ENCODE assay signal across 22 mouse cellular contexts in the genomic region with DNA sequence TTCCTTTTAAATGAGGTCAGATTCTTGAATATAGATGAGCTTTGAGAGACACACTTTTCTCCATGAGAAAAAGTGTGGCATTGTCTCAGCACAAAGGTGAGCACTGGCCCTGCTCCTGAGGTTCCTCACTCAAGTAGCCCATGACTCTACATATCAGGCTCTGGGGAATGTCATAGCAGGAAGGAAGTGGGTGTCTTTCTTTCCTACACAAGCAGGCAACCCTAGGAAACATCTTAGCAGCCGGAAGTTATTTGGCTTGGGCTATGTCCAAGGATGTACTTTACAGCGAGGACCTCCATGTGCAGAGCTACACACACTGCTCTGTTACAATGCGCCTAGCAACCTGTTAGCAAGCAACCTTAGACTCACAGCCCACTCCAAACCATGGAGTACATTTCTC.
DNase-seq lines count a peak whose midpoint lies in the region; ATAC-seq and TF ChIP-seq lines count a peak whose summit lies in the region.
"Had no signal": no experiment of that assay in that cellular context is flagged by ENCODE, and none has a peak within 500 bp of the region (broad histone marks: within the 10 kb centered on the region; RNA-seq: fewer than 3 reads in every experiment).

No protein-coding gene starts in this region.

- no peak for DNase-seq in forebrain, postnatal 0 days
- no peak for DNase-seq in heart, embryonic 10.5 days (ENCODE audit: low spot score)
- DNase-seq in kidney, postnatal 14 days: peak; percentile 1
- no peak for DNase-seq in lung, postnatal 0 days (ENCODE audit: low spot score)
- DNase-seq in lung, postnatal 10 days: no peak
- DNase-seq: adrenal gland, postnatal 14 days; cerebellum, adult 11-12 months; cerebellum, adult 9-10 months; cerebellum, postnatal 25 days; gastrocnemius, postnatal 36 days; heart, adult 18-20 months; heart, postnatal 36 days; kidney, adult 18-20 months had no signal

- H3K4me1 ChIP-seq in forebrain, postnatal 0 days (ENCODE audit: insufficient read depth): peaks cover 4% of the 10 kb centered on the region; the same call in 1 of the 2 replicates
- H3K4me1 ChIP-seq in forebrain, embryonic 13.5 days: peaks cover 15% of the 10 kb centered on the region
- 0 out of 4 replicates have a peak, but pooled peaks cover 0 to 2% of the 10 kb centered on the region in 2 experiments for H3K4me1 ChIP-seq in heart, embryonic 14.5 days (ENCODE audit: control insufficient read depth in 2 of 2, insufficient read depth in 2 of 2, low read length in 2 of 2)
- peaks cover 10% of the 10 kb centered on the region; the same call in 1 of the 2 replicates for H3K4me1 ChIP-seq in heart, embryonic 10.5 days
- H3K4me1 ChIP-seq in kidney, embryonic 14.5 days (ENCODE audit: control insufficient read depth, insufficient read depth, low read length): no peaks in the 10 kb centered on the region
- no peaks in the 10 kb centered on the region for H3K4me1 ChIP-seq in lung, postnatal 0 days (ENCODE audit: insufficient read depth, low read depth, low read length)
- H3K4me1 ChIP-seq: heart, embryonic 15.5 days; hindbrain, embryonic 15.5 days had no signal

- ATAC-seq in forebrain, postnatal 0 days: peak; percentile 21
- no peak for ATAC-seq in forebrain, embryonic 13.5 days
- ATAC-seq in heart, embryonic 14.5 days (ENCODE audit: insufficient number of reproducible peaks, insufficient read depth, low FRiP score, low read depth): peak; percentile 47; the same call in 1 of the 2 replicates
- ATAC-seq in kidney, embryonic 14.5 days (ENCODE audit: low FRiP score, low TSS enrichment): no peak
- peak; percentile 21; the same call in 1 of the 2 replicates for ATAC-seq in lung, postnatal 0 days
- ATAC-seq: activated CD4-positive, CD25-positive, alpha-beta regulatory T cell, adult 4 months; Patski had no signal

- H3K4me2 ChIP-seq in forebrain, postnatal 0 days (ENCODE audit: low read depth): no peak overlapping the region
- H3K4me2 ChIP-seq in forebrain, embryonic 13.5 days: no peak overlapping the region
- H3K4me2 ChIP-seq in heart, embryonic 14.5 days (ENCODE audit: low read length): no peak overlapping the region
- no peak overlapping the region for H3K4me2 ChIP-seq in kidney, embryonic 14.5 days (replicated peaks; ENCODE audit: low read depth, low read length)
- H3K4me2 ChIP-seq in lung, postnatal 0 days (replicated peaks; ENCODE audit: low read depth, low read length): no peak overlapping the region
- H3K4me2 ChIP-seq: embryonic facial prominence, embryonic 12.5 days; heart, embryonic 15.5 days; hindbrain, embryonic 15.5 days had no signal

- H3K9ac ChIP-seq in forebrain, postnatal 0 days: no peak overlapping the region
- H3K9ac ChIP-seq in forebrain, embryonic 13.5 days: no peak overlapping the region
- no peak overlapping the region for H3K9ac ChIP-seq in heart, embryonic 14.5 days (ENCODE audit: low read length)
- H3K9ac ChIP-seq in kidney, embryonic 14.5 days (ENCODE audit: low read depth, low read length): no peak overlapping the region
- H3K9ac ChIP-seq in lung, postnatal 0 days (replicated peaks; ENCODE audit: low read depth): no peak overlapping the region
- H3K9ac ChIP-seq: embryonic facial prominence, embryonic 12.5 days; heart, embryonic 15.5 days; hindbrain, embryonic 15.5 days had no signal

- no peak for TF ChIP-seq CTCF in forebrain, postnatal 0 days (IDR thresholded peaks at IDR 0.05; ENCODE audit: low read depth)
- no peak for TF ChIP-seq CTCF in lung, postnatal 0 days (IDR thresholded peaks at IDR 0.05)

- no peaks in the 10 kb centered on the region for H3K9me3 ChIP-seq in forebrain, postnatal 0 days (ENCODE audit: low read length)
- H3K9me3 ChIP-seq in forebrain, embryonic 13.5 days (replicated peaks): no peaks in the 10 kb centered on the region
- no peaks in the 10 kb centered on the region for H3K9me3 ChIP-seq in heart, embryonic 14.5 days (ENCODE audit: control insufficient read depth, low read length)
- no peaks in the 10 kb centered on the region for H3K9me3 ChIP-seq in heart, embryonic 10.5 days
- H3K9me3 ChIP-seq in kidney, embryonic 14.5 days (ENCODE audit: control insufficient read depth, low read length): no peaks in the 10 kb centered on the region
- H3K9me3 ChIP-seq in lung, postnatal 0 days (ENCODE audit: low read length): no peaks in the 10 kb centered on the region
- H3K9me3 ChIP-seq: embryonic facial prominence, embryonic 12.5 days; heart, embryonic 15.5 days; hindbrain, embryonic 15.5 days had no signal

- no peaks in the 10 kb centered on the region for H3K27me3 ChIP-seq in forebrain, postnatal 0 days (ENCODE audit: insufficient read depth, low read length)
- no peaks in the 10 kb centered on the region for H3K27me3 ChIP-seq in forebrain, embryonic 13.5 days
- no peaks in the 10 kb centered on the region for H3K27me3 ChIP-seq in heart, embryonic 14.5 days (ENCODE audit: control insufficient read depth, insufficient read depth, low read length)
- no peaks in the 10 kb centered on the region for H3K27me3 ChIP-seq in heart, embryonic 10.5 days (ENCODE audit: insufficient read depth, poor library complexity, severe bottlenecking)
- no peaks in the 10 kb centered on the region for H3K27me3 ChIP-seq in kidney, embryonic 14.5 days (ENCODE audit: control insufficient read depth, insufficient read depth, low read length)
- H3K27me3 ChIP-seq in lung, postnatal 0 days (replicated peaks; ENCODE audit: insufficient read depth, low read length): no peaks in the 10 kb centered on the region
- H3K27me3 ChIP-seq: CH12.LX; embryonic facial prominence, embryonic 12.5 days; heart, embryonic 15.5 days; hindbrain, embryonic 15.5 days; Patski had no signal

- 0 out of 2 replicates have a peak overlapping the region, but pooled peaks have one; percentile 50 for H3K27ac ChIP-seq in forebrain, postnatal 0 days (ENCODE audit: low read depth, low read length)
- H3K27ac ChIP-seq in forebrain, embryonic 13.5 days: no peak overlapping the region
- H3K27ac ChIP-seq in heart, embryonic 14.5 days (replicated peaks in 1 of 2; ENCODE audit: control insufficient read depth in 1 of 2, insufficient read depth in 1 of 2, low read depth in 2 of 2, low read length in 2 of 2): no peak overlapping the region
- no peak overlapping the region for H3K27ac ChIP-seq in heart, embryonic 10.5 days
- no peak overlapping the region for H3K27ac ChIP-seq in kidney, embryonic 14.5 days (ENCODE audit: low read depth, low read length)
- H3K27ac ChIP-seq in lung, postnatal 0 days (ENCODE audit: low read length): no peak overlapping the region
- H3K27ac ChIP-seq: embryonic facial prominence, embryonic 12.5 days; heart, embryonic 15.5 days; hindbrain, embryonic 15.5 days had no signal

- no peak for TF ChIP-seq EP300 in lung, postnatal 0 days (IDR thresholded peaks at IDR 0.05)

- H3K36me3 ChIP-seq in forebrain, postnatal 0 days (ENCODE audit: insufficient read depth): no peaks in the 10 kb centered on the region
- H3K36me3 ChIP-seq in forebrain, embryonic 13.5 days (ENCODE audit: poor library complexity, severe bottlenecking): no peaks in the 10 kb centered on the region
- H3K36me3 ChIP-seq in heart, embryonic 14.5 days (ENCODE audit: control insufficient read depth, insufficient read depth, low read length): no peaks in the 10 kb centered on the region
- no peaks in the 10 kb centered on the region for H3K36me3 ChIP-seq in heart, embryonic 10.5 days
- H3K36me3 ChIP-seq in kidney, embryonic 14.5 days (ENCODE audit: control insufficient read depth, insufficient read depth, low read length): no peaks in the 10 kb centered on the region
- no peaks in the 10 kb centered on the region for H3K36me3 ChIP-seq in lung, postnatal 0 days (ENCODE audit: insufficient read depth, low read length)
- H3K36me3 ChIP-seq: embryonic facial prominence, embryonic 12.5 days; heart, embryonic 15.5 days; hindbrain, embryonic 15.5 days had no signal

- no peak overlapping the region for H3K4me3 ChIP-seq in forebrain, postnatal 0 days (ENCODE audit: low read depth, low read length)
- H3K4me3 ChIP-seq in forebrain, embryonic 13.5 days: no peak overlapping the region
- no peak overlapping the region for H3K4me3 ChIP-seq in heart, embryonic 14.5 days (ENCODE audit: control insufficient read depth in 1 of 2, insufficient read depth in 1 of 2, low read depth in 1 of 2, low read length in 2 of 2)
- H3K4me3 ChIP-seq in heart, embryonic 10.5 days: no peak overlapping the region
- no peak overlapping the region for H3K4me3 ChIP-seq in kidney, embryonic 14.5 days (ENCODE audit: low read length)
- H3K4me3 ChIP-seq in lung, postnatal 0 days (ENCODE audit: low read depth, low read length): no peak overlapping the region
- H3K4me3 ChIP-seq: embryonic facial prominence, embryonic 12.5 days; heart, embryonic 15.5 days; hindbrain, embryonic 15.5 days had no signal

- WGBS in forebrain, postnatal 0 days: 67% methylated on average over 3 of the region's 3 CpGs
- 89% methylated on average over 3 of the region's 3 CpGs for WGBS in forebrain, embryonic 13.5 days
- WGBS in heart, embryonic 14.5 days: 59% methylated on average over 3 of the region's 3 CpGs
- WGBS in heart, embryonic 10.5 days: 73% methylated on average over 3 of the region's 3 CpGs
- 74% methylated on average over 3 of the region's 3 CpGs for WGBS in kidney, embryonic 14.5 days
- WGBS in lung, postnatal 0 days: 46% methylated on average over 3 of the region's 3 CpGs

Comparison
In these comparisons a context has a peak if more than half of its experiments do, and no peak if none do; other contexts are left out.
1. ATAC-seq: peak in forebrain, postnatal 0 days (single experiment), heart, embryonic 14.5 days (single experiment) and lung, postnatal 0 days (single experiment); none in forebrain, embryonic 13.5 days (single experiment) and kidney, embryonic 14.5 days (single experiment).